Mouse (Mus musculus): ENCODE measurements around the gene Spindoc.
"Not testable (repeated sequence)": the region's sequence is repeated elsewhere in the genome, so short reads cannot be mapped to it uniquely, and the experiment has no call there.

Spindoc gene

GRCm38 (mm10) chr19:7398898-7399297 is 16.1 kb upstream of the Spindoc start:
- DNase-seq (ENCODE audit: low spot score) = not testable (repeated sequence)

- DNase-seq (ENCODE audit: low spot score) = not testable (repeated sequence)
Observed at GRCm38 (mm10) chr19:7396867-7397826, 14.4 kb upstream of the Spindoc start.

GRCm38 (mm10) chr19:7388488-7388887 is 5.7 kb upstream of the Spindoc start:
- no peak for DNase-seq (ENCODE audit: low spot score)

GRCm38 (mm10) chr19:7386042-7386441 is 3.2 kb upstream of the Spindoc start:
- no peak for DNase-seq (ENCODE audit: low spot score)

- peak; percentile 59 for DNase-seq (ENCODE audit: low spot score)
Observed at GRCm38 (mm10) chr19:7382248-7382902, 419 bp downstream of the Spindoc start.

- DNase-seq (ENCODE audit: low spot score) = no peak
Observed at GRCm38 (mm10) chr19:7381906-7382247, 917 bp downstream of the Spindoc start.

GRCm38 (mm10) chr19:7377639-7378038 is 5.2 kb downstream of the Spindoc start:
- DNase-seq (ENCODE audit: low spot score) = no peak

- DNase-seq (ENCODE audit: low spot score) = no peak
Observed at GRCm38 (mm10) chr19:7374491-7374890, 8.3 kb downstream of the Spindoc start.

- DNase-seq (ENCODE audit: low spot score) = not testable (repeated sequence)
Observed at GRCm38 (mm10) chr19:7369469-7369868, 13.3 kb downstream of the Spindoc start.

- no peak for DNase-seq (ENCODE audit: low spot score)
Observed at GRCm38 (mm10) chr19:7353636-7354035, 29.2 kb downstream of the Spindoc start.

- DNase-seq (ENCODE audit: low spot score) = no peak
Observed at GRCm38 (mm10) chr19:7352809-7353495, 29.8 kb downstream of the Spindoc start.

GRCm38 (mm10) chr19:7349993-7350392 is 32.8 kb downstream of the Spindoc start:
- DNase-seq (ENCODE audit: low spot score) = no peak

- peak; percentile 62 for DNase-seq (ENCODE audit: low spot score)
Observed at GRCm38 (mm10) chr19:7345235-7345755, 37.5 kb downstream of the Spindoc start.

GRCm38 (mm10) chr19:7342646-7343045 is 40.1 kb downstream of the Spindoc start:
- no peak for DNase-seq (ENCODE audit: low spot score)

GRCm38 (mm10) chr19:7341512-7342397 is 41.0 kb downstream of the Spindoc start, which contains the start of gene Mark2:
Gene Mark2 (minus strand): TSS chr19:7341860.
- DNase-seq (ENCODE audit: low spot score) = peak; percentile 98

- peak; percentile 9 for DNase-seq (ENCODE audit: low spot score)
Observed at GRCm38 (mm10) chr19:7340780-7341475, 41.9 kb downstream of the Spindoc start.

GRCm38 (mm10) chr19:7340371-7340779 is 42.4 kb downstream of the Spindoc start:
- DNase-seq (ENCODE audit: low spot score) = peak; percentile 11

GRCm38 (mm10) chr19:7339867-7340266 is 42.9 kb downstream of the Spindoc start:
- DNase-seq (ENCODE audit: low spot score) = no peak

GRCm38 (mm10) chr19:7339026-7339425 is 43.8 kb downstream of the Spindoc start:
- DNase-seq (ENCODE audit: low spot score) = peak; percentile 47

GRCm38 (mm10) chr19:7337781-7338342 is 44.9 kb downstream of the Spindoc start:
- DNase-seq (ENCODE audit: low spot score) = no peak

Measured in MN1 (cell line).